Mouse (Mus musculus) lung, embryonic 14.5 days (tissue): ENCODE results near the gene Pbx4. TPM values are rescaled to one million over a fixed set of nuclear protein-coding genes. Genes with fewer than 3 reads are reported as not detected.

Experiments used
- ATAC-seq: fragments of 200-750 bp; cut with Nextera tagmentation; 2 replicates; pipeline ENCODE4 v1.8.0; 2017; ENCODE audit warnings: mild to moderate bottlenecking, moderate TSS enrichment, moderate library complexity; ENCODE audit not compliant: insufficient read depth
- DNase-seq: peaks from one replicate; pipeline ENCODE4 v3.0.0-alpha.2; 2015
- H3K27ac ChIP-seq: fragments of 300-500 bp; sonication (generic); 2 replicates; pipeline ENCODE4 v1.5.1; 2014; ENCODE audit warnings: low read depth, mild to moderate bottlenecking, moderate library complexity
- H3K27me3 ChIP-seq: fragments of 300-500 bp; sonication (generic); 2 replicates; pipeline ENCODE4 v1.6.1; 2014; ENCODE audit warnings: low read length, control low read depth; ENCODE audit not compliant: insufficient read depth
- H3K36me3 ChIP-seq: fragments of 300-500 bp; sonication (generic); 2 replicates; pipeline ENCODE4 v1.6.1; 2014; ENCODE audit warnings: control low read depth; ENCODE audit not compliant: insufficient read depth
- H3K4me1 ChIP-seq: fragments of 300-500 bp; sonication (generic); 2 replicates; pipeline ENCODE4 v1.6.1; 2014; ENCODE audit warnings: antibody characterized with exemption, control low read depth; ENCODE audit not compliant: insufficient read depth
- H3K4me2 ChIP-seq: fragments of 300-500 bp; sonication (generic); 2 replicates; pipeline ENCODE4 v1.6.1; 2014; ENCODE audit warnings: mild to moderate bottlenecking
- H3K4me3 ChIP-seq: fragments of 300-500 bp; sonication (generic); 2 replicates; pipeline ENCODE4 v1.5.1; 2014; ENCODE audit warnings: low read depth, low read length
- H3K9ac ChIP-seq: fragments of 300-500 bp; sonication (generic); 2 replicates; pipeline ENCODE4 v1.6.1; 2014
- H3K9me3 ChIP-seq: fragments of 300-500 bp; sonication (generic); 2 replicates; pipeline ENCODE4 v1.6.1; 2016; ENCODE audit warnings: low read depth, low read length, control low read depth
- CTCF ChIP-seq: IDR thresholded peaks from 2 replicates; pipeline ENCODE4 v1.5.1; 2016; ENCODE audit warnings: antibody characterized with exemption, low read depth
- WGBS: fragments of 180-500 bp; shearing (Covaris S2); extraction: QIAGEN DNeasy Blood & Tissue Kit; methylation state at CpG from one replicate; pipeline ENCODE4 v1.1.7; 2014; 5-methylcytosine and 5-hydroxymethylcytosine counted together
- polyA plus RNA-seq: library from polyadenylated mRNA; unstranded; fragments of >200 nt; fragmentation: Nextera tagmentation; extraction: Ambion mirVana; gene quantifications from 2 replicates; pipeline ENCODE4 v1.2.1, GENCODE M21; 2014

Gene Pbx4
- polyA plus RNA-seq, 1 experiment from 2014 or later = 7.1 TPM

DNA sequence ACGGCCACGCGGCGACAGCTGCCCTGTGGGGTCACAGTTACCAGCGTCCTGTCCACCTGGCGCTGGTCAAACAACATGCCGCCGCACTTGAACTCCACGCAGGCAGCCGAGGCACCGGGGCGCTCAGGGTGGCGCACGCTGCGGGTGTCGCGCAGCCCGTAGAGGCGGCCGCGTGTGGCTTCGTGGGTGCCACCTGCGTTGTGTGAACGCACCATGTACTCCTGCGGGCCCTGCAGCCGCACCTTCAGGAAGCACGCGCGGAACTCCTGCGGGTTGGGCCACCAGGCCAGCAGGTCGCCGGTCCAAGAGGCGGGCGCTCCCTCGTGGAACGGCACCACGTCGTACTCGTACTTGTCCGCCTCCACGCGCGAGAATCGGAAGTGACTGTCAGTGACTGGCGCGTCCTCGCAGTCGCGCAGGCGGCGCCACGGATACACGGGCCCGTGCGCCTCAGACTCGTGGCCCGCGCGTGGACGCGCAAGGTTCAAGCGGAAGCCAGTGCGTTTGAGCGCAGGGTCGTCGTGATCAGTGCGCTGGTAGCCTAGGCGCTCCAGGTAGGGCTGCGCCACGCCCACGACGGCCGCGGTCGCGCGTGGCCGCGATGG is 49.1 kb downstream of the Pbx4 start:
- Histone ChIP-seq H3K27ac (no peak overlapping the region), H3K4me1 (no peaks in the 10 kb centered on the region), H3K9me3 (no peaks in the 10 kb centered on the region; the same call in 1 of the 2 replicates), H3K4me2 (peak overlapping the region; percentile 61), H3K9ac (no peak overlapping the region), H3K4me3 (peak overlapping the region; percentile 40), H3K27me3 (peaks cover 74% of the 10 kb centered on the region), H3K36me3 (no peaks in the 10 kb centered on the region)
- 18% methylated on average over 79 of the region's 79 CpGs for whole genome bisulfite sequencing
- no peak for ATAC-seq
- DNase-seq = no peak
- no peak for TF ChIP-seq CTCF

DNA sequence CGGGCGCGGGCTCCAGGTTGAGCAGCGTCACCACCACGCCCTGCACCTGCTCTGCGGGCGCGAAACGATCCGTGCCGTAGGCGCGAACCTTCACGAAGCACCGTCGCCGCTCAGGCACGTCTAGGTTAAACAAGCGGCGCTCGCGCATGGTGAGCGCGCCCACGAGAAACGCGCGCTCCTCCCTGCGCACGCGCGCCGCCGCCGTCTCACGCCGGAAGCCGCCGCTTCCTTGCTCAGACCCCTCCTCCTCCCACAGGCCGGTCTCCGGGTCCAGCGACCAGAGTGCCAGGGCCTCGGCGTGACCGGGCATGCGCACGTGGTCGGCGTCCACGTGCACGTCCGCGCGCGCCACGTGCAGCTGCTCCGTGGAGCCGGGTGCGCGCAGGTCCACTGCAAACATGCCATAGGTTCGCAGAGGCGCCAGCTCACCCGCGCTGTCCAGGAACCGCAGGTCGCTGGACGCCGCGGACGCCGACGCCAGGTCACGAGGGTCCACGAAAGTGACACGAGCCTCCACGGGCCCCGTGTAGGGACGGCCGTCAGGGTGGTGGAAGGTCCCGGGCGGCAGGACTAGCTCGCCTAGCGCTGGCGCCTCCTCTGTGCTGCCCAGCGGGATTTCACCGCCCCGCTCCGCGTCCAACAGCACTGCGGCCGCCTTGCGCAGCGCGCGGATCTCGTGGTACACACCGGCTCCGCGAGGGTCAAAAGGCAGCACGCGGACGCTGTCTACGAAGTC is 49.9 kb downstream of the Pbx4 start:
- H3K9me3 ChIP-seq = no peaks in the 10 kb centered on the region; the same call in 1 of the 2 replicates
- H3K27me3 ChIP-seq = peaks cover 82% of the 10 kb centered on the region
- TF ChIP-seq CTCF = no peak
- peak overlapping the region; percentile 61 for H3K4me2 ChIP-seq
- H3K27ac ChIP-seq = no peak overlapping the region
- ATAC-seq (peak; percentile 54), DNase-seq (peak; percentile 74)
- no peaks in the 10 kb centered on the region for H3K36me3 ChIP-seq
- no peaks in the 10 kb centered on the region for H3K4me1 ChIP-seq
- 7% methylated on average over 103 of the region's 103 CpGs for WGBS
- peak overlapping the region; percentile 40 for H3K4me3 ChIP-seq
- H3K9ac ChIP-seq = peak overlapping the region; percentile 23

DNA sequence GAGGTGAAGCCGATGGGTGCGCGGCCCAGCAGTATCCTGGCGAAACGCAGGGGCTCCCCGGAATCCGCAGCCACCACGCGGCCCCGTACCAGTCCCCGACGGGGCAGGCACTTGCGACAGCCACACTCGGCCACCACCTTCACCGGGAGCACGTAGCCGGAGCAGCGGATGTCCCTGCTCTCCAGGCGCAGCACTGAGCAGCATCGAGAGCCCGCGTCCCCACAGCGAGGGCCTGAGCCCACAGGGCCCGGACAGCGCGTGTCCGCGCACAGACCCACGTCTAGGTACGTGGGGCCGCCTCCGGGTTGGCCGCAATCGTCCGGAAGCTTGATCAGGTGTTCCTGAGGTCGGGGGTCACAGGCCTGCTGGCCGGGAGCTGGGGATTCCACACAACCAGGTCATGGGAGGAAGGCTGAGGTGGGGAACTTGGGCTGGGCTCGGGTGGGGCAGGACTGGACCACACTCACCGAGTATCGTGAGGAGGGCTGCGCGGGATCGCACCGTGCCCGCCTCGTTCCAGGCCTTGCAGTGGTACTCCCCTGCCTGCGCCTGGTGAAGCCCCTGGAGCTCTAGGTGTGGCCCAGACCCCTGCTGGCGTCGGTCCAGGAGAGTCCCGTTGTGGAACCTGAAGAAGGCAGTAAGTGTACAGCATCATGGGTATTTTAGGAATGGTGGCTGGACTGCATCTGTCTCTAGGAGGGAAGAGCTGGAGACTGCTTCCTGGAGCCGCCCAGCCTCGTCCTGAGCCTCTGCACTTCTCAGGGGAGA is 50.7 kb downstream of the Pbx4 start:
- DNase-seq (no peak), ATAC-seq (peak; percentile 2; the same call in 1 of the 2 replicates)
- peak overlapping the region; percentile 61 for H3K4me2 ChIP-seq
- no peaks in the 10 kb centered on the region; the same call in 1 of the 2 replicates for H3K9me3 ChIP-seq
- TF ChIP-seq CTCF = no peak
- H3K9ac ChIP-seq = no peak overlapping the region; the same call in 1 of the 2 replicates
- H3K36me3 ChIP-seq = no peaks in the 10 kb centered on the region
- peaks cover 91% of the 10 kb centered on the region for H3K27me3 ChIP-seq
- no peak overlapping the region for H3K27ac ChIP-seq
- H3K4me1 ChIP-seq = no peaks in the 10 kb centered on the region
- 14% methylated on average over 52 of the region's 52 CpGs for WGBS
- peak overlapping the region; percentile 40 for H3K4me3 ChIP-seq

DNA sequence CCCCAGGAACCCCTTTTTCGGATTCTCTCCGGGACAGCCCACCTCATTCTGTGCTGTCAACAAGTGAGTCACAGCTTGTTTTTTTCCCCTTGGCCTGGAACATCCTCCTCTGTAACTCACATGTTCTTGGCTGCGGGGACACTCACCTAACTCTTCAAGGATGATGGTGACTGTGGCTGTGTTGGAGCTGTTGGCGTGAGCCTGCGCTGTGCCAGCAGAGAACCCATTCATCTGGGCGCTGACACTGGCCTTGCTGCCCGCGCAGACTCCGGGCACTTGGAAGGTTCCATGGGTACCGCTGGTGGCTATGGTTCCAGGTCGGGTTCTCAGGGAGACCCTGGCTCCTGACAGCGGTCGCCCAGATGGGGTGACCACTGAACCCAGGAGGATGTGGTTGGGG is 51.9 kb downstream of the Pbx4 start:
- ATAC-seq (no peak), DNase-seq (no peak)
- Histone ChIP-seq H3K4me1 (no peaks in the 10 kb centered on the region), H3K9me3 (no peaks in the 10 kb centered on the region; the same call in 1 of the 2 replicates), H3K4me3 (no peak overlapping the region), H3K27ac (no peak overlapping the region), H3K36me3 (no peaks in the 10 kb centered on the region), H3K9ac (no peak overlapping the region), H3K4me2 (no peak overlapping the region), H3K27me3 (peaks cover 100% of the 10 kb centered on the region)
- 55% methylated on average over 13 of the region's 13 CpGs for WGBS
- no peak for TF ChIP-seq CTCF

DNA sequence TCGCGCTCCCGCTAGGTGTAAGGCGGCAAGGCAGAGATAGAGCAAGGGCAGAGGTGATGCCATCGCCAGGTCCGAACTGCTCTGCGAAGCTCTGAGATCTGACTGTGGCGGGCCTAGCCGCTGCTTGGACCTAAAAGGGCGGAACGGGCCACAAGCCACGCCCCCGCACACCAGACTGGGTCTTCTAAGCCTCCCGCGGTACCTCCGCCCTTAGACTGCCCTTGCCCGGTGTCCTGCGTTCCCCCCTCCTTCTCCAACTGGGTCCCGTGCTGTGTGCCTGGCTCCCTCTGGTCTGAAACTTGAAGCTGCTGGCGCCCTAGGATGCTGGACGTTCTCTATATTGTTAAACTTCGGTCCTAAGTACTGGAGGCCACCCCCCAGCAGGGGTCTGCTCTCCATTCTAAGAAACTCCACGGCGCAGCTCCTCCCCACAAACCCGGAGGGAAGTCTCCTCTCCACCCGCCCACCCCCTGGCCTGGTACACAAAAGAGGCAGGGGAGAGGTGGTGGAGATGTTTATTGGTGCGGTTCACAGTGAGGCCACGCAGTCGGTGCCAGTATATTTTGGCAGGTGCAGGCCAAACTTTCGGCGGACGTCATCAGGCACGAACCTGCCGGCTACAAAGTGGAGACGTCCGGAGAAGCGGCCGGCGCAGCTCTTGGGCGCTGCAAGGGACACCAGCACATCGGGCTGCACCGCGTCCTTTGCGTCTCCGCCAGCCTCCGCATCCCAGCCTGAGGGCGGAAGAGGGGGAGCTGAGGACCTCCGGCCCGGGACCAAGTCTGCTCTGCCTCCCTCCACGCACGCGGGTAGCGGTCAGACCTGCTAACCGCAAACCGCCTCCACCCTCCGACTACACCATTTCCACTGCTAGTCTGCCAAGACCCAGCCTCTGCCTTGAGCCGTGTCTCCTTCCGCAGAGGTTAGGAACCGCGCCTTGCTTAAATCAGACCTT is 55.3 kb downstream of the Pbx4 start, which contains the start of gene Cilp2:
Cilp2 (minus strand) TSS at position 399 of the 955 bp plus-strand sequence.
- WGBS = under 1% methylated on average over 59 of the region's 60 CpGs
- H3K4me2 ChIP-seq = peak within 1 kb of the TSS; percentile 53
- H3K4me3 ChIP-seq = peak within 1 kb of the TSS; percentile 29
- H3K9ac ChIP-seq = no peak within 1 kb of the TSS
- ATAC-seq (peak; percentile 22; the same call in 1 of the 2 replicates), DNase-seq (peak; percentile 42)
- H3K36me3 ChIP-seq = no peaks in the 10 kb centered on the region
- no peaks in the 10 kb centered on the region for H3K9me3 ChIP-seq
- no peaks in the 10 kb centered on the region for H3K4me1 ChIP-seq
- TF ChIP-seq CTCF = no peak
- peaks cover 84% of the 10 kb centered on the region for H3K27me3 ChIP-seq
- no peak within 1 kb of the TSS for H3K27ac ChIP-seq

DNA sequence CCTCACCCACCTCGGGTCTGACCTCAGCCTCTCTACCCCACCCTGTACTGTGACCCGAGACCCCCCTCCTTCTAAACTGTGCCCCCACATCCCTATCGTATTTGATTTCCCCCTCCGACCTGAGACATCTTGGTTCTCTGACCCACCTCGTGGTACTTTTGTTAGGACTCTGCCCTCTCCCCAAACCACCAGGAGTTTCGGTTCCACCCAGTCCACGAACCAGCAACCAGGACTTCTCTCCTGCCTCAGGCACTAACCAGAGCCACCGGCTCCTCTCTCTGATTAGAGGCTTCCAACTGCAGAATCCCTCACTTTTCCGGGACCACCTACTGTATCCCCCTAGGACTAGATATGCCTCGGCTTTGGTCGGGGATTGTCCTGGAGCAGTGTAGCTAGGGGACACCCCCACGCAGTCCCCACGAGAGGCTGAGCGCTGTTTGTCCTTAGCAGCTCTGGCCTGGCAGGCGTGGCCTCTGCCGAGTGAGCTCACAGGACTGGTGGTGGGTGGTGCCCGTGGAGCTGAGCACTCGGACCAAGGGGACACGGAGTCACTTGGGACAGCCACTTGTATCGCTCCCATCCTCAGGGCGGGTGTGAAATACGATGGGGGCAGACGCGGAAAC is 56.1 kb downstream of the Pbx4 start:
- Histone ChIP-seq H3K9ac (no peak overlapping the region), H3K4me3 (peak overlapping the region; percentile 29), H3K4me2 (peak overlapping the region; percentile 53), H3K36me3 (no peaks in the 10 kb centered on the region), H3K4me1 (no peaks in the 10 kb centered on the region), H3K27me3 (peaks cover 76% of the 10 kb centered on the region), H3K9me3 (no peaks in the 10 kb centered on the region), H3K27ac (no peak overlapping the region)
- DNase-seq (peak; percentile 16), ATAC-seq (peak; percentile 25)
- TF ChIP-seq CTCF = no peak
- 6% methylated on average over 24 of the region's 24 CpGs for WGBS
